Mouse (Mus musculus) gastrocnemius, adult 2 months (tissue): ENCODE measurements around the gene Trp73. TPM values are rescaled to one million over a fixed set of nuclear protein-coding genes. Genes with fewer than 3 reads are reported as not detected.

ENCODE experiments used
- DNase-seq: peaks from one replicate; pipeline ENCODE4 v3.0.0; 2022
- H3K27ac ChIP-seq: fragments of 200-600 bp; 2 replicates; pipeline ENCODE4 v1.8.1; 2022; ENCODE audit warnings: mild to moderate bottlenecking
- H3K4me3 ChIP-seq: fragments of 200-600 bp; 2 replicates; pipeline ENCODE4 v1.8.1; 2022; ENCODE audit warnings: mild to moderate bottlenecking, moderate library complexity
- CTCF ChIP-seq: fragments of 200-600 bp; IDR thresholded peaks from 2 replicates; pipeline ENCODE4 v1.8.1; 2022; ENCODE audit warnings: antibody characterized with exemption, mild to moderate bottlenecking, moderate library complexity
- intact Hi-C: fragments of 180-260 bp; cut with DNase I; formaldehyde crosslinking; loops from one replicate; pipeline ENCODE4 v1.15.1; 2025
- total RNA-seq, 2 experiments: library from RNA; stranded (reverse); gene quantifications; 2 replicates each; pipeline ENCODE4 v1.2.3; 2021

Trp73 gene
- total RNA-seq, 2 experiments from 2014 or later, result not detected

GRCm38 (mm10) chr4:154160538-154161390 lies 20.8 kb upstream of the Trp73 start, which contains the start of gene Tprgl:
TSS of gene Tprgl (minus strand) at chr4:154160666.
- peak; percentile 99 for DNase-seq
- Histone ChIP-seq H3K27ac (peak within 1 kb of the TSS; percentile 99), H3K4me3 (peak within 1 kb of the TSS; percentile 91)
- intact Hi-C loops, result loop anchor here (10.0 kb wide), 2 partner anchors 144 to 196 kb away; partner anchors contain the start of gene Arhgef16
- no peak for TF ChIP-seq CTCF

DNA sequence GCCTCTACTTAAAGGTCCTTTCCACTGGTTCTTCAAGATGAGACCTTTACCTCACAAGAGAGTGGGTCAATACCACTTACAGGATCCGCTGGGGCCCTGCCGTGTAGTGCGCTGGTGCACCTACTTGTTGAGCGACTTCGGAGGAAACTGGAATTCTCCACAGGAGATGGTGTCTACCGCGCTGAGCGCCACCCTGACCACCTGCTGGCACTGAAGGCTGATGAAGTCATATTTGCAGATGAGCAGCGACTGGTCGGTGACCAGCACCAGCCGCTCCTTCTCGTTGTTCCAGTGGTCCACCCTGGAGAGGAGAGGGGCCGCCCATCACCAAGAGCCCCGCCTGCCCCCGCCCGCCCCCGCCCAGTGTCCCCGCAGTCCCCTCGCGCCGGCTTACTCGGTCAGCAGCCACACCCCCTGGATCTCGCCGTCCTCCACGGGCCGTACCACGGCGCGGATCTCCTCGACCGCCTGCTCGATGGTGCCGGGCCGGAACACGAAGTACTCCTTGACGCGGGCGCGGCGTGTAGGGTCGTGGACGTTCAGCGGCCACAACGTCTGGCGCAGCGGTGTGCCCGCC lies 20.0 kb upstream of the Trp73 start:
- DNase-seq, result no peak
- no peak for TF ChIP-seq CTCF
- Histone ChIP-seq H3K4me3 (peak overlapping the region; percentile 91), H3K27ac (peak overlapping the region; percentile 99)
- intact Hi-C loops, result loop anchor here (2.0 to 10.0 kb wide), 3 partner anchors 17 to 195 kb away; partner anchors contain the start of genes Arhgef16 and Wrap73

- TF ChIP-seq CTCF, result no peak; the same call in 1 of the 2 replicates
- Histone ChIP-seq H3K27ac (peak overlapping the region; percentile 99), H3K4me3 (peak overlapping the region; percentile 91)
- DNase-seq, result peak; percentile 83
- intact Hi-C loops, result loop anchor here (2.0 kb wide), 1 partner anchor 16 kb away; the partner anchor contains the start of gene Wrap73
These were observed 19.0 kb upstream of the Trp73 start for GRCm38 (mm10) chr4:154159002-154159401.

GRCm38 (mm10) chr4:154157970-154158662 lies 18.1 kb upstream of the Trp73 start:
- no peak overlapping the region for H3K27ac ChIP-seq
- intact Hi-C loops, result loop anchor here (2.0 kb wide), 1 partner anchor 15 kb away; the partner anchor contains the start of gene Wrap73
- no peak for TF ChIP-seq CTCF
- no peak overlapping the region for H3K4me3 ChIP-seq
- no peak for DNase-seq

GRCm38 (mm10) chr4:154156050-154156449 lies 16.0 kb upstream of the Trp73 start:
- intact Hi-C loops, result no loop called here
- no peak for DNase-seq
- no peak for TF ChIP-seq CTCF
- no peak overlapping the region for H3K4me3 ChIP-seq
- no peak overlapping the region for H3K27ac ChIP-seq

GRCm38 (mm10) chr4:154154104-154154503 lies 14.1 kb upstream of the Trp73 start:
- Histone ChIP-seq H3K4me3 (no peak overlapping the region), H3K27ac (peak overlapping the region; percentile 72)
- intact Hi-C loops, result no loop called here
- DNase-seq, result peak; percentile 60
- TF ChIP-seq CTCF, result no peak

GRCm38 (mm10) chr4:154146342-154146741 lies 6.3 kb upstream of the Trp73 start:
- DNase-seq, result no peak
- Histone ChIP-seq H3K27ac (no peak overlapping the region), H3K4me3 (no peak overlapping the region)
- no peak for TF ChIP-seq CTCF
- intact Hi-C loops, result no loop called here

DNA sequence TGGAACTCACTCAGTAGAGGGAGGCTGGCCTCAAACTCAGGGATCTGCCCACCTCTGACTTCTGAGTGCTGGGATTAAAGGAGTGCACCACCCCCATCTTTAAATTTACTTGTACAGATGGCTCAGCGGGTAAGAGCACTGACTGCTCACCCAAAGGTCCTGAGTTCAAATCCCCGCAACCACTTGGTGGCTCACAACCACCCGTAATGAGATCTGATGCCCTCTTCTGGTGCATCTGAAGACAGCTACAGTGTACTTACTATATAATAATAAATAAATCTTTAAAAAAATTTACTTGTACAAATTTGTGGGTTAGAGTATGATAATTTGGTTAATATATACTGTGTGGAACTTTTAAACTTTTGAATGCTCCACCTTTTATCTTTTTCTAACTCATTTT lies 4.7 kb upstream of the Trp73 start:
- TF ChIP-seq CTCF, result no peak
- no peak for DNase-seq
- intact Hi-C loops, result no loop called here
- no peak overlapping the region for H3K27ac ChIP-seq
- H3K4me3 ChIP-seq, result no peak overlapping the region

DNA sequence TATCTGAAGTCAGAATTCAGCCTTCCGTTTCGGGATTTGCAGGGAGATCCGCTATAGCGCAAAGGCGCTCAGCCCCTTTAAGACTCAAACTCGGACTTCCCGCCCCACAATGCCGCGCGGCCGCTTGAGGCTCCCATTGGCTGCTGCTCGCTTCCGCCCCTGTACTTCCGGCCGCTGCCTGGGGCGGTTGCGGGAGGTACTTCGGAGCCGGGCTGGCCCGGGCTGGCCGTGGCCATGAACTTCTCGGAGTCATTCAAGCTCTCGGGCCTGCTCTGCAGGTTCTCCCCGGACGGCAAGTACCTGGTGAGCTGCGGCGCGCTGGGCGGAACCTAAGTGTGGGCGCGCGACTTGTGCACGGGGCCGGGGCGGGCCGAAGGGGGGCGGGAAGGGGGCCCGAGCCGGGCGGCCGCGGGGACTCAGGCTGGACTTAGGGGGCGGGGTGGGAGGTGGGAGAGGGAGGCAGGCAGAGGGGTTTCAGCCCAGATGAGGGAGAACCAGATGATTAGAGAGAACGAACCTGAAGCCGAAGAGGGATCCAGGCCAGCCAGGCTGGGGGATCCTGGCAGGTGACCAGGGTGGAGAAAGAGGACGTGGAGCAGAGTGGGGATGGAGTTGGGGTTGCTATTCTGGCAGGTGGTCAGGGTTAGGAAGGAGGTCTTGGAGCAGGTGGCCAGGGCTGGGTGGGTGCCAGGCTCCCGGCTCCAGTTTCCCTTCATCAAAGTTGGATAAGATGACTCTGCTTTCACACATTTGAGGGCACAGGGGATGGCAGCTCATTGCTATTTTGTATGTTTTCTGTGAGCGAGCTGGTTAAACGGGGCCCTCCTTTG lies 2.4 kb upstream of the Trp73 start, which contains the start of gene Wrap73:
Gene Wrap73 (plus strand): TSS at position 162 of the 830 bp plus-strand sequence.
- intact Hi-C loops, result loop anchor here (2.0 kb wide), 1 partner anchor 16 kb away; no protein-coding TSS in a partner anchor
- H3K4me3 ChIP-seq, result peak within 1 kb of the TSS; percentile 89
- TF ChIP-seq CTCF, result no peak
- peak; percentile 94 for DNase-seq
- H3K27ac ChIP-seq, result peak within 1 kb of the TSS; percentile 93

- peak overlapping the region; percentile 89 for H3K4me3 ChIP-seq
- DNase-seq, result no peak
- intact Hi-C loops, result no loop called here
- no peak overlapping the region for H3K27ac ChIP-seq
- TF ChIP-seq CTCF, result no peak
These were observed 1.2 kb upstream of the Trp73 start for GRCm38 (mm10) chr4:154141009-154141867.
